In the genomic region with DNA sequence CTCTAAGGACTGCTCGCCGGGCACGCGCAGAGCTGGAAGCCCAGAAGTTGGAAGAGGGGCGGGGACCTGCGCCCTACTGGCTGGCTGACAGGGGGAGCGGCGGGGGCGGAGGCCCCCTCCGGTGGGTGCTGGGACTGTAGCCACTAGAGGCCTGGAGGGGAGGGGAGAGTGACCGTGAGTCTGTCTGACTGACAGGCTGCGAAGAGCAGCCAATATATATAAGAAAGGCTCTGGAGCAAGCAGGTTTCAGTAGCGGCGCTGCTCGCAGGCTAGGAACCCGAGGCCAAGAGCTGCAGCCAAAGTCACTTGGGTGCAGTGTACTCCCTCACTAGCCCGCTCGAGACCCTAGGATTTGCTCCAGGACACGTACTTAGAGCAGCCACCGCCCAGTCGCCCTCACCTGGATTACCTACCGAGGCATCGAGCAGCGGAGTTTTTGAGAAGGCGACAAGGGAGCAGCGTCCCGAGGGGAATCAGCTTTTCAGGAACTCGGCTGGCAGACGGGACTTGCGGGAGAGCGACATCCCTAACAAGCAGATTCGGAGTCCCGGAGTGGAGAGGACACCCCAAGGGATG, we compare ENCODE assay signal across 8 mouse cellular contexts. TPM values are rescaled to one million over a fixed set of nuclear protein-coding genes. Genes with fewer than 3 reads are reported as not detected.
DNase-seq lines count a peak whose midpoint lies in the region; ATAC-seq and TF ChIP-seq lines count a peak whose summit lies in the region.

Gene Dll4, plus strand, starts transcription at position 217 of the 576 bp plus-strand sequence.

- H3K4me1 ChIP-seq in heart, embryonic 11.5 days (ENCODE audit: control insufficient read depth, insufficient read depth, low read length), result peaks cover 36% of the 10 kb centered on the region
- H3K4me1 ChIP-seq in lung, postnatal 0 days (ENCODE audit: insufficient read depth, low read depth, low read length), result peaks cover 33% of the 10 kb centered on the region; the same call in 1 of the 2 replicates

- H3K27ac ChIP-seq in heart, embryonic 11.5 days (ENCODE audit: low read depth, low read length), result 0 out of 2 replicates have a peak within 1 kb of the TSS, but pooled peaks have one; percentile 15
- peak within 1 kb of the TSS; percentile 22 for H3K27ac ChIP-seq in lung, postnatal 0 days (ENCODE audit: low read length)

- H3K36me3 ChIP-seq in heart, embryonic 11.5 days (ENCODE audit: control insufficient read depth, insufficient read depth, low read length), result no peaks in the 10 kb centered on the region
- no peaks in the 10 kb centered on the region for H3K36me3 ChIP-seq in lung, postnatal 0 days (ENCODE audit: insufficient read depth, low read length)
- H3K36me3 ChIP-seq in splenic B cell, adult 2 months (ENCODE audit: control insufficient read depth, insufficient read depth, low read length, poor library complexity, severe bottlenecking), result no peaks in the 10 kb centered on the region

- H3K9me3 ChIP-seq in heart, embryonic 11.5 days (replicated peaks; ENCODE audit: control insufficient read depth, low read length), result no peaks in the 10 kb centered on the region
- no peaks in the 10 kb centered on the region for H3K9me3 ChIP-seq in lung, postnatal 0 days (ENCODE audit: low read length)

- peak within 1 kb of the TSS; percentile 96 for H3K4me2 ChIP-seq in heart, embryonic 11.5 days
- H3K4me2 ChIP-seq in lung, postnatal 0 days (replicated peaks; ENCODE audit: low read depth, low read length), result peak within 1 kb of the TSS; percentile 93

- peak within 1 kb of the TSS; percentile 74 for H3K9ac ChIP-seq in heart, embryonic 11.5 days (ENCODE audit: low read depth, low read length)
- peak within 1 kb of the TSS; percentile 54 for H3K9ac ChIP-seq in lung, postnatal 0 days (replicated peaks; ENCODE audit: low read depth)

- peaks cover 91% of the 10 kb centered on the region for H3K27me3 ChIP-seq in heart, embryonic 11.5 days (ENCODE audit: control insufficient read depth, insufficient read depth, low read length)
- H3K27me3 ChIP-seq in lung, postnatal 0 days (replicated peaks; ENCODE audit: insufficient read depth, low read length), result peaks cover 8% of the 10 kb centered on the region
- 0 out of 2 replicates have a peak, but pooled peaks cover 1% of the 10 kb centered on the region for H3K27me3 ChIP-seq in splenic B cell, adult 2 months (ENCODE audit: control insufficient read depth, insufficient read depth, low read length, poor library complexity, severe bottlenecking)

- peak; percentile 28 to 43 for DNase-seq in spleen, postnatal 10 days (ENCODE audit: low spot score in 2 of 2)
- no peak for DNase-seq in spleen, adult 18-20 months
- peak; percentile 78 for DNase-seq in kidney, adult 9 months
- DNase-seq in lung, postnatal 0 days (ENCODE audit: low spot score), result peak; percentile 87
- peak; percentile 51 for DNase-seq in splenic B cell, adult 2 months (ENCODE audit: low read depth, low spot score)
- DNase-seq in layer of hippocampus, postnatal 25 days (ENCODE audit: extremely low spot score in 1 of 2, low spot score in 1 of 2), result no peak

- WGBS in heart, embryonic 11.5 days (ENCODE audit: insufficient replicate concordance), result under 1% methylated on average over 33 of the region's 33 CpGs
- under 1% methylated on average over 31 of the region's 33 CpGs for WGBS in lung, postnatal 0 days

- peak; percentile 34 for ATAC-seq in common myeloid progenitor, adult 5-6 weeks (replicated peaks; ENCODE audit: low read depth, poor library complexity, severe bottlenecking)
- peak; percentile 58 for ATAC-seq in heart, embryonic 11.5 days (replicated peaks; ENCODE audit: insufficient number of reproducible peaks, low FRiP score, low TSS enrichment)
- ATAC-seq in lung, postnatal 0 days, result peak; percentile 82

- TF ChIP-seq CTCF in lung, postnatal 0 days (IDR thresholded peaks at IDR 0.05), result peak; percentile 50

- no peak for TF ChIP-seq EP300 in lung, postnatal 0 days (IDR thresholded peaks at IDR 0.05)

- H3K4me3 ChIP-seq in heart, embryonic 11.5 days (ENCODE audit: low read depth, low read length), result peak within 1 kb of the TSS; percentile 64
- peak within 1 kb of the TSS; percentile 59 for H3K4me3 ChIP-seq in lung, postnatal 0 days (ENCODE audit: low read depth, low read length)

RNA-seq across cellular contexts. Expression of gene Dll4, which starts in this region (rescaled TPM):
- not detected in 2 replicates for total RNA-seq in common myeloid progenitor, adult 5-6 weeks (2017)
- polyA plus RNA-seq in heart, embryonic 11.5 days (2014; fragmentation: Nextera tagmentation; extraction: Ambion mirVana), result 3.7 and 5.0 TPM in 2 replicates
- polyA plus RNA-seq in lung, postnatal 0 days (2015; fragmentation: Nextera tagmentation; extraction: Ambion mirVana), result 22.7 and 25.9 TPM in 2 replicates
- 1 to 10 TPM; 3.0 to 5.2 TPM for total RNA-seq in layer of hippocampus, postnatal 25 days (2021)

Comparison
In these comparisons a context has a peak if more than half of its experiments do, and no peak if none do; other contexts are left out.
1. DNase-seq: peak in spleen, postnatal 10 days (2 of 2), kidney, adult 9 months (single experiment), lung, postnatal 0 days (single experiment) and splenic B cell, adult 2 months (single experiment); none in spleen, adult 18-20 months (0 of 2) and layer of hippocampus, postnatal 25 days (0 of 2).
2. Peak in ATAC-seq in common myeloid progenitor, adult 5-6 weeks; RNA of the gene not detected or under 1 TPM.
3. Peak in every context shown above with its lines, with median percentiles within 50 percentile points of each other: ATAC-seq.